Comparison of ENCODE assay signal across 19 mouse cellular contexts in genomic region chr1:53070664-53071175, GRCm38 (mm10). TPM values are rescaled to one million over a fixed set of nuclear protein-coding genes. Genes with fewer than 3 reads are reported as not detected.
"Had no signal": no experiment of that assay in that cellular context is flagged by ENCODE, and none has a peak within 500 bp of the region (broad histone marks: within the 10 kb centered on the region; RNA-seq: fewer than 3 reads in every experiment).

No protein-coding gene starts in this region.

- H3K27me3 ChIP-seq: limb, embryonic 15.5 days; lung, embryonic 15.5 days; megakaryocyte, embryonic 14.5 days; neural tube, embryonic 13.5 days; stomach, embryonic 15.5 days had no signal

- H3K9ac ChIP-seq: limb, embryonic 15.5 days; lung, embryonic 15.5 days; neural tube, embryonic 13.5 days; stomach, embryonic 15.5 days had no signal

- DNase-seq: kidney, adult 8-10 months; kidney, postnatal 14 days; layer of hippocampus, adult 9-11 months; layer of hippocampus, postnatal 36 days; lung, postnatal 14 days; retina, postnatal 1 day; right cerebral cortex, postnatal 14 days; thymus, adult 2 months; thymus, postnatal 25 days had no signal

- H3K27ac ChIP-seq: limb, embryonic 15.5 days; lung, embryonic 15.5 days; macrophage; neural tube, embryonic 13.5 days; stomach, embryonic 15.5 days had no signal

- H3K9me3 ChIP-seq: limb, embryonic 15.5 days; lung, embryonic 15.5 days; megakaryocyte, embryonic 14.5 days; neural tube, embryonic 13.5 days; stomach, embryonic 15.5 days had no signal

- H3K36me3 ChIP-seq: limb, embryonic 15.5 days; lung, embryonic 15.5 days; neural tube, embryonic 13.5 days; stomach, embryonic 15.5 days had no signal

- H3K4me3 ChIP-seq: limb, embryonic 15.5 days; lung, embryonic 15.5 days; megakaryocyte, embryonic 14.5 days; neural tube, embryonic 13.5 days; stomach, embryonic 15.5 days had no signal

- H3K4me2 ChIP-seq: limb, embryonic 15.5 days; lung, embryonic 15.5 days; midbrain, embryonic 11.5 days; neural tube, embryonic 13.5 days; stomach, embryonic 15.5 days had no signal

- H3K4me1 ChIP-seq: limb, embryonic 15.5 days; lung, embryonic 15.5 days; neural tube, embryonic 13.5 days; stomach, embryonic 15.5 days had no signal

- ATAC-seq: intestine, embryonic 16.5 days; midbrain, embryonic 16.5 days had no signal

RNA-seq across cellular contexts. Expression of gene Mstn, which starts 9.3 kb away (rescaled TPM):
- polyA plus RNA-seq: intestine, embryonic 16.5 days; macrophage; midbrain, embryonic 11.5 days; spleen, adult 2 months had no signal

RNA-seq across cellular contexts. Expression of gene 1700019D03Rik, which starts 50.7 kb away (rescaled TPM):
- polyA plus RNA-seq: macrophage had no signal
